Mouse (Mus musculus): Measurements from ENCODE around the gene Csdc2. TPM values are rescaled to one million over a fixed set of nuclear protein-coding genes. Genes with fewer than 3 reads are reported as not detected.
A peak's percentile ranks its signal among the peaks of the same experiment; 100 is the strongest.

Gene Csdc2
- total RNA-seq, 2 experiments from 2014 or later, result 170 to 185 TPM

GRCm38 (mm10) chr15:81989371-81990062, 53.0 kb downstream of the Csdc2 start:
- peak; percentile 86 to 90 for DNase-seq (ENCODE audit: low spot score in 2 of 2)

DNA sequence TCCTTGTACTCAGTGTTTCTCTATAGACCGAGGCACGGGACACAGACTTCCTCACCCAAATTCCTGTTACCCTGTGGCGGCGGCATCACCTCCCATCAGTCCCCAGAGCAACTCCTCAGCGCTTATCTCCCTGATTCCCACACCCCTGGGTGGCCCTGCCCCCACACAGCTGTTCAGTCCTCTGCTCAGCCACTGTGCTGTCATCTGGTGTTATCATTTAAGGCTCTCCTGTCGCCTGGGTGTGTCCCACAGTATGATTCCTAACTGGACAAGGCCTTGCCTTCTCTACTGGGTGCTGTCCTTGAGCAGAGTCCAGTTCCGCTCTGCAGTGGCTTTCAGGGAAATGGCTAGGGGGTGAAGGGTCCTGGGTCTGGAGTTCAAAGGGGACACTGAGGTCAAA, 54.0 kb downstream of the Csdc2 start:
- no peak for DNase-seq (ENCODE audit: low spot score in 2 of 2)

- DNase-seq (ENCODE audit: low spot score in 2 of 2), result no peak
Observed at GRCm38 (mm10) chr15:81993992-81994391, 57.4 kb downstream of the Csdc2 start.

Other genes starting within 250 kb of the Csdc2 start
- 10 to 100 TPM; 24.0 to 31.8 TPM for gene Chadl, start 239.5 kb upstream of the Csdc2 start, total RNA-seq (2021)
- 100 to 1,000 TPM; 155 to 187 TPM for gene Zc3h7b, start 191.7 kb upstream of the Csdc2 start, total RNA-seq (2021)
- gene Rangap1, start 191.2 kb upstream of the Csdc2 start, total RNA-seq (2021), result 100 to 1,000 TPM; 189 to 201 TPM
- gene Tef, start 134.3 kb upstream of the Csdc2 start, total RNA-seq (2021), result 100 to 1,000 TPM; 125 to 148 TPM
- 10 to 100 TPM; 25.2 to 31.9 TPM for gene Tob2, start 78.0 kb upstream of the Csdc2 start, total RNA-seq (2021)
- gene Phf5a, start 64.8 kb upstream of the Csdc2 start, total RNA-seq (2021), result 10 to 100 TPM; 44.9 to 49.2 TPM
- gene Aco2, start 64.5 kb upstream of the Csdc2 start, total RNA-seq (2021), result 100 to 1,000 TPM; 396 to 417 TPM
- 10 to 100 TPM; 50.9 to 52.8 TPM for gene Polr3h, start 10.5 kb upstream of the Csdc2 start, total RNA-seq (2021)
- gene Pmm1, start 24.2 kb downstream of the Csdc2 start, total RNA-seq (2021), result 100 to 1,000 TPM; 176 to 189 TPM
- not detected for gene 1700029P11Rik, start 43.8 kb downstream of the Csdc2 start, total RNA-seq (2021)
- 10 to 100 TPM; 25.5 to 36.2 TPM for gene Xrcc6, start 51.1 kb downstream of the Csdc2 start, total RNA-seq (2021)
- gene Desi1, start 97.1 kb downstream of the Csdc2 start, total RNA-seq (2021), result 10 to 100 TPM; 86.3 to 99.3 TPM
- 100 to 1,000 TPM in 1 of 2 experiments, 10 to 100 TPM in 1; 97.5 to 108 TPM for gene Snu13, start 110.8 kb downstream of the Csdc2 start, total RNA-seq (2021)
- not detected for gene 4930407I10Rik, start 122.4 kb downstream of the Csdc2 start, total RNA-seq (2021)
- gene Mei1, start 133.2 kb downstream of the Csdc2 start, total RNA-seq (2021), result under 1 TPM; 0.18 to 0.27 TPM
- gene Ccdc134, start 191.2 kb downstream of the Csdc2 start, total RNA-seq (2021), result 10 to 100 TPM; 10.7 to 13.5 TPM
- 100 to 1,000 TPM; 191 to 198 TPM for gene Srebf2, start 210.4 kb downstream of the Csdc2 start, total RNA-seq (2021)

Measured in layer of hippocampus, postnatal 10 days (tissue).